17 mouse cellular contexts compared by ENCODE assay signal in genomic region chr5:126547841-126548240, GRCm38 (mm10).
DNase-seq lines count a peak whose midpoint lies in the region; TF ChIP-seq lines count a peak whose summit lies in the region.
"Had no signal": no experiment of that assay in that cellular context is flagged by ENCODE, and none has a peak within 500 bp of the region (broad histone marks: within the 10 kb centered on the region; RNA-seq: fewer than 3 reads in every experiment).

No protein-coding gene starts in this region.

- H3K27ac ChIP-seq in cortical plate, adult 2 months (ENCODE audit: insufficient read depth, low read length) = peak overlapping the region; percentile 35; the same call in 1 of the 2 replicates

- TF ChIP-seq POLR2A in cortical plate, adult 2 months (IDR thresholded peaks at IDR 0.05; ENCODE audit: extremely low read depth, insufficient read depth, low read length) = no peak

- no peak for TF ChIP-seq CTCF in cortical plate, adult 2 months (IDR thresholded peaks at IDR 0.05; ENCODE audit: extremely low read depth, insufficient read depth, low read length)

- DNase-seq in layer of hippocampus, adult 9-11 months = peak; percentile 18
- DNase-seq in layer of hippocampus, adult 9-10 months (ENCODE audit: low spot score) = no peak
- DNase-seq in brain, adult 2 months (ENCODE audit: low read depth, low spot score) = peak; percentile 58
- DNase-seq in kidney, postnatal 10 days = no peak
- no peak for DNase-seq in thymus, postnatal 0 days (ENCODE audit: low spot score)
- DNase-seq: adrenal gland, adult 2 months; adrenal gland, adult 8-10 months; adrenal gland, postnatal 10 days; adrenal gland, postnatal 14 days; adrenal gland, postnatal 25 days; adrenal gland, postnatal 36 days; B cell, adult 2 months; cerebellum, adult 11 months; cerebellum, adult 11-12 months; cerebellum, adult 18-20 months; cerebellum, adult 2 months had no signal

- no peaks in the 10 kb centered on the region; the same call in 1 of the 2 replicates for H3K4me1 ChIP-seq in cortical plate, adult 2 months (ENCODE audit: control insufficient read depth, insufficient read depth, low read length)

- no peak overlapping the region for H3K4me3 ChIP-seq in cortical plate, adult 2 months (ENCODE audit: insufficient read depth, low read length)

Comparison
In these comparisons a context has a peak if more than half of its experiments do, and no peak if none do; other contexts are left out.
1. DNase-seq: peak in layer of hippocampus, adult 9-11 months (single experiment) and brain, adult 2 months (single experiment); none in layer of hippocampus, adult 9-10 months (single experiment), kidney, postnatal 10 days (single experiment) and thymus, postnatal 0 days (single experiment).